Mouse (Mus musculus) small intestine, adult 10 weeks (tissue): ENCODE measurements around the gene Mtr. TPM values are rescaled to one million over a fixed set of nuclear protein-coding genes. Genes with fewer than 3 reads are reported as not detected.

Source experiments
- polyA plus RNA-seq: library from polyadenylated mRNA; stranded (reverse); fragments of 350-450 nt; fragmentation: Illumina TruSeq; extraction: RNeasy Lipid Tissue Mini Kit (QIAGEN cat#74804); gene quantifications from one replicate; pipeline ENCODE4 v1.2.3, GENCODE M21; 2014; ENCODE audit warnings: low replicate concordance

Gene Mtr
- polyA plus RNA-seq = 6.0 TPM

DNA sequence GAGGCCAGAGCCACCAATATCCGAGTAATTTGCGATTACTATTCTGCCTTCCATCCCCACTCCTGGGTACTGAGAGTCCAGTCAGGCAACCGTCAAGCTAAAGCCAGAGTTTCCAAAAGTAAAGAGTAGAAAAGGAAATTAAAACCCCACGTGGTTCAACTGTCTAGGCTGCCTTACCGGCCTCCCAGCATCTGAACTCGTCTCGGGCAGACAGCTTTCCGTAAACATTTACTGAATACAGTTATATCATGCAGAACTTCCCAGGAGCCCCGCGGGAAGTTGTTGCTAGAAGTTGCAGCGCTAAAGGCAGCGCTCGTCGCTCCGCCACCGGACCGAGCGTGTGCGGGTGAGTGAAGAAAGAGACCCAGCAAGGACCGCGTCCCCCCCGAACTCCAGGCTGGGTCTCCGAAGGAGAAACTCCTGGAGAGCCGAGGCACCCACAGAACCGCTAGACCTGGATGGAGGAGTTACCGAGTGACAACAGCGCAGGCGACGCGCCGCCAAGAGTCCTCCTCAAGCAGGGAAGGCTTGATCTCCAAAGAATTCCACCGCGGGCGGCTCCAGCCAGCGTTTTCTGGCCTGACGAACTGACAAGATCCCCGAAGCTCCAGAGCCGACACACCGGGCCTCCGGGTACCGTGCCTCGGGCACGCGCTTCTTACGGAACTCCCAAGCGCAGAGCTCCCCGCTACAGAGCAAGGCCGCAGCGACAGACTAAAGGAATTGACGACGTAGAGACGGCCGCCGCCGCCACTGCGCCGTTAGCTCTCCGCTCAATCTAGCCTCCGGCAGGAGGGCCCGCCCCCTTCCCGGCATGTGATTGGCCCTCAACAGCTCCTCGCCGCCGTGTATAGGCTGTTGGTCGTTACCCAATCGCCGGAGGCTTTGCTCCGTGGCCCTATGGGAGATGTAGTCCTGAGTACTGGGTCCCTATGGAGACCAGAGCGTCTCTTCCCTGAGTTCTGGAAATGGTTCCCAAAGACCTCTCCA lies at the start of gene Mtr:
TSS of gene Mtr (minus strand) at position 723 of the 990 bp plus-strand sequence.

Other genes starting within 250 kb of the Mtr start
- 0.63 TPM for gene Ryr2, start 151.2 kb downstream of the Mtr start, polyA plus RNA-seq
- not detected for gene Actn2, start 82.6 kb upstream of the Mtr start, polyA plus RNA-seq
- 5.0 TPM for gene Heatr1, start 136.9 kb upstream of the Mtr start, polyA plus RNA-seq
- 172 TPM for gene Lgals8, start 206.8 kb upstream of the Mtr start, polyA plus RNA-seq